Mouse (Mus musculus): ENCODE measurements around the gene App. TPM values are rescaled to one million over a fixed set of nuclear protein-coding genes. Genes with fewer than 3 reads are reported as not detected.
A peak's percentile ranks its signal among the peaks of the same experiment; 100 is the strongest.

App gene
- polyA plus RNA-seq, 1 experiment from 2014 or later = 169 TPM

GRCm38 (mm10) chr16:85099044-85099443 is 74.5 kb downstream of the App start:
- Histone ChIP-seq H3K36me3 (peaks cover 6% of the 10 kb centered on the region; the same call in 1 of the 2 replicates), H3K4me1 (replicated peaks) (peaks cover 28% of the 10 kb centered on the region), H3K27ac (0 out of 2 replicates have a peak overlapping the region, but pooled peaks have one; percentile 32), H3K4me3 (no peak overlapping the region), H3K9ac (no peak overlapping the region), H3K4me2 (no peak overlapping the region), H3K27me3 (no peaks in the 10 kb centered on the region), H3K9me3 (replicated peaks) (no peaks in the 10 kb centered on the region)
- ATAC-seq (replicated peaks; ENCODE audit: insufficient number of reproducible peaks, insufficient read depth, low FRiP score, low read depth) = no peak
- 80% methylated on average over 7 of the region's 7 CpGs for WGBS

DNA sequence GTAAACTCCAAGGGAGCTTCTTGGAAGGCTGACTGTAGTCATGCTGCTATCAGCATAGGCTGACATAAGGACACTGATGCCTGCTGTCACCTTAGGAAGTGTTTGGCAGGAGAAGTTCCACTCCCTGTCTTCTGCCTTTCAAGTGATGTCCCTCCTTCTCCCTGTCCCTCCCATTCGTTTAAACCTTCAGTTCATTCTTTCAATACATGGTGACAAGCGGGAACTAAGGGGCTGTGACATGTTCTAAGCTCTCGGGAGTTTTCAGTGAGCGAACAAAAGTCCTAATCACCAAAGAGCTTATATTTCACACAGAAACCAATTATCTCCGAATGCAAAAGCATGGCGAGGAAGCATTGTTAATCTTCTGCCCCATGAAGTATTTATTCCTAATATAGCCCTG is 77.2 kb downstream of the App start:
- no peaks in the 10 kb centered on the region for H3K27me3 ChIP-seq
- no peaks in the 10 kb centered on the region for H3K9me3 ChIP-seq (replicated peaks)
- no peak overlapping the region for H3K9ac ChIP-seq
- no peak overlapping the region for H3K4me2 ChIP-seq
- 78% methylated on average over 6 of the region's 6 CpGs for WGBS
- H3K4me1 ChIP-seq (replicated peaks) = peaks cover 19% of the 10 kb centered on the region
- H3K4me3 ChIP-seq = no peak overlapping the region
- no peak overlapping the region for H3K27ac ChIP-seq
- no peak for ATAC-seq (replicated peaks; ENCODE audit: insufficient number of reproducible peaks, insufficient read depth, low FRiP score, low read depth)
- no peaks in the 10 kb centered on the region; the same call in 1 of the 2 replicates for H3K36me3 ChIP-seq

DNA sequence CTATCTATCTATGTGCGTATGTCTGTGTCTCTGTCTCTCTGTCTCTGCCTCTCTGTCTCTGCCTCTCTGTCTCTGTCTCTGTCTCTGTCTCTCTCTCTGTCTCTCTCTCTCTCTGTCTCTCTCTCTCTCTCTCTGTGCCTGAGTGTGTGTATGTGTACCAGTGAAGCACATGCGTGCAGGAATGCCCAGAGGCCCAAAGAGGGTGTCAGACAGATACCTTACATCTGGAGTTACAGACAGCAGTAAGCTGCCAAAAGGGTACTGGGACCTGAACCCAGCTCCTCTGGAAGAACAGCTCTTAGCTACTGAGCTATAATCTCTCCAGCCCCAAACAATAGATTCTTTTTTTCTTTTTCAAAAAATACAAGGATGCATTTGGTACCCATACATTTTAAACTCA is 77.6 kb downstream of the App start:
- WGBS = 72% methylated on average over 2 of the region's 2 CpGs
- Histone ChIP-seq H3K36me3 (no peaks in the 10 kb centered on the region; the same call in 1 of the 2 replicates), H3K27me3 (no peaks in the 10 kb centered on the region), H3K9me3 (replicated peaks) (no peaks in the 10 kb centered on the region), H3K4me2 (no peak overlapping the region), H3K4me3 (no peak overlapping the region), H3K27ac (no peak overlapping the region), H3K4me1 (replicated peaks) (peaks cover 23% of the 10 kb centered on the region), H3K9ac (no peak overlapping the region)
- no peak for ATAC-seq (replicated peaks; ENCODE audit: insufficient number of reproducible peaks, insufficient read depth, low FRiP score, low read depth)

DNA sequence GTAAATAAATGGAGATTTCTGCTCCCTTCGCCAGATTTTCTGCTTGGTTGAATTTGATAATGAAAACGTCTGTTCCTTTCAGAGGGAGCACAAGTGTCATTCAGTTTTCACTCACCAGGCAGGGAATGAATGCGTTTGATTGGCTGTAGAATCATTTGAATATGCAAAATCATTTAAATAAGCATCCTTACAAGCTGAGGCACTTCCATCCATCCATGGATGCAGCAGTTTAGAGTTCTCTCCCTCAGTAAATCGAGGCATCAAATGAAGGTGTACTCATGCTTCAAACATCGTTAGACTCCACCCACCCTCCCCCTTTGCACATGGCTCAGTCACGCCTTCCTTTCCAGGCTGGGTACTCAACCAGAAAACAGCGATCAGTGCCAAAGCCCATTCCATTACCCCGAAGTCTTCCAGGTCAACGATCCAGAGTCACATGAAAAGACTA is 80.9 kb downstream of the App start:
- H3K4me1 ChIP-seq (replicated peaks) = peaks cover 27% of the 10 kb centered on the region
- no peak overlapping the region for H3K9ac ChIP-seq
- 58% methylated on average over 9 of the region's 9 CpGs for WGBS
- no peak for ATAC-seq (replicated peaks; ENCODE audit: insufficient number of reproducible peaks, insufficient read depth, low FRiP score, low read depth)
- H3K9me3 ChIP-seq (replicated peaks) = no peaks in the 10 kb centered on the region
- H3K4me2 ChIP-seq = no peak overlapping the region
- no peak overlapping the region for H3K4me3 ChIP-seq
- H3K27ac ChIP-seq = no peak overlapping the region
- no peaks in the 10 kb centered on the region for H3K27me3 ChIP-seq
- H3K36me3 ChIP-seq = no peaks in the 10 kb centered on the region

DNA sequence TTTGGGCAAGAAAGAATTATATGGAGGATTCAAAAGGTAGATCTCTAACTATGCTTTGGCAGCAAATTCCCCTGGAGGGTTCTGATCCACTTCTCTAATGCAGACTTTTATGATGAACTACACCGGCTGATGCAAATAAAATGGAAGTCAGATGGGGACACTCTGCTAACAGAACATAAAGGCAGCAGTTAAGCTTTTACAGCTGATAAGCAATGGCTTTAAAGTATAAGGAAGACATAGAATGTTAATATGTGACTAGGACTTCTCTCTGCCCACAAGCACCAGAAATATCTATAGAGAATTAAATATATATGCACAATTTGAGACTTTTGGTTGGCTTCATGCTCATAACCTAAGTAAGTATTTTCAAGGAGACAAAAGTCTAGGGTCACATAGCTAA is 81.4 kb downstream of the App start:
- Histone ChIP-seq H3K9me3 (replicated peaks) (no peaks in the 10 kb centered on the region), H3K4me1 (replicated peaks) (peaks cover 32% of the 10 kb centered on the region), H3K4me2 (no peak overlapping the region), H3K9ac (no peak overlapping the region), H3K36me3 (no peaks in the 10 kb centered on the region), H3K4me3 (no peak overlapping the region), H3K27me3 (no peaks in the 10 kb centered on the region), H3K27ac (no peak overlapping the region)
- WGBS = 85% methylated on average over 1 of the region's 1 CpGs
- no peak for ATAC-seq (replicated peaks; ENCODE audit: insufficient number of reproducible peaks, insufficient read depth, low FRiP score, low read depth)

DNA sequence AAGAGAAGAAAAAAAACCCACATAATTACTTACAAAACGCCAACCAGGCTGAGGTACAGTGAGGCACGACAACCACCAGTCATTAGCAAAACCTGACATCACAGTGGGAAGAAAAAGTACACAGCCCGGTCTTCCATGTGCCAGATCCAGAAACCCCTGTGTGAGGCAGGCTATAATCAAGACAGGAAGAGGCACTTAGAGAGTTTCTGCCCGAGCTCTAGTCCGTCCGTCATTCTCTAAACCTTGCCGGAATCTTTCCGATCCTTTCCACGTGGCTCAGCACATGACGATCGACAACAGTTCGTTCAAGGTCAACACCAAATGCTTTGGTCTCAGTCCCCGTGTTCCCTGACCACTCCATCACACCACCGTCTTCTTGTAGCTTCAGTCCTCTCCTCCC is 82.6 kb downstream of the App start:
- Histone ChIP-seq H3K9ac (no peak overlapping the region), H3K4me3 (no peak overlapping the region), H3K4me1 (replicated peaks) (peaks cover 40% of the 10 kb centered on the region), H3K4me2 (peak overlapping the region; percentile 46), H3K27me3 (no peaks in the 10 kb centered on the region), H3K9me3 (replicated peaks) (no peaks in the 10 kb centered on the region), H3K27ac (0 out of 2 replicates have a peak overlapping the region, but pooled peaks have one; percentile 0), H3K36me3 (no peaks in the 10 kb centered on the region)
- WGBS = 43% methylated on average over 14 of the region's 14 CpGs
- ATAC-seq (replicated peaks; ENCODE audit: insufficient number of reproducible peaks, insufficient read depth, low FRiP score, low read depth) = 0 out of 2 replicates have a peak, but pooled peaks have one; percentile 50

GRCm38 (mm10) chr16:85088126-85088525 is 85.4 kb downstream of the App start:
- Histone ChIP-seq H3K27me3 (no peaks in the 10 kb centered on the region), H3K9ac (no peak overlapping the region), H3K4me1 (replicated peaks) (peaks cover 31% of the 10 kb centered on the region), H3K27ac (no peak overlapping the region; the same call in 1 of the 2 replicates), H3K36me3 (no peaks in the 10 kb centered on the region), H3K4me2 (no peak overlapping the region), H3K9me3 (replicated peaks) (no peaks in the 10 kb centered on the region), H3K4me3 (no peak overlapping the region)
- no peak for ATAC-seq (replicated peaks; ENCODE audit: insufficient number of reproducible peaks, insufficient read depth, low FRiP score, low read depth)
- 53% methylated on average over 10 of the region's 10 CpGs for WGBS

GRCm38 (mm10) chr16:85086303-85086702 is 87.3 kb downstream of the App start:
- no peak for ATAC-seq (replicated peaks; ENCODE audit: insufficient number of reproducible peaks, insufficient read depth, low FRiP score, low read depth)
- H3K9me3 ChIP-seq (replicated peaks) = no peaks in the 10 kb centered on the region
- H3K4me1 ChIP-seq (replicated peaks) = peaks cover 26% of the 10 kb centered on the region
- no peak overlapping the region for H3K4me3 ChIP-seq
- no peak overlapping the region for H3K4me2 ChIP-seq
- H3K27ac ChIP-seq = no peak overlapping the region
- 84% methylated on average over 14 of the region's 14 CpGs for WGBS
- H3K9ac ChIP-seq = no peak overlapping the region
- H3K27me3 ChIP-seq = no peaks in the 10 kb centered on the region
- H3K36me3 ChIP-seq = peaks cover 9% of the 10 kb centered on the region; the same call in 1 of the 2 replicates

- no peak overlapping the region for H3K9ac ChIP-seq
- no peaks in the 10 kb centered on the region for H3K27me3 ChIP-seq
- no peak overlapping the region for H3K27ac ChIP-seq
- H3K9me3 ChIP-seq (replicated peaks) = no peaks in the 10 kb centered on the region
- H3K4me1 ChIP-seq (replicated peaks) = peaks cover 23% of the 10 kb centered on the region
- no peak overlapping the region for H3K4me3 ChIP-seq
- H3K4me2 ChIP-seq = no peak overlapping the region
- peaks cover 9% of the 10 kb centered on the region; the same call in 1 of the 2 replicates for H3K36me3 ChIP-seq
- no peak for ATAC-seq (replicated peaks; ENCODE audit: insufficient number of reproducible peaks, insufficient read depth, low FRiP score, low read depth)
- 55% methylated on average over 6 of the region's 6 CpGs for WGBS
These were observed 87.7 kb downstream of the App start for GRCm38 (mm10) chr16:85085902-85086301.

DNA sequence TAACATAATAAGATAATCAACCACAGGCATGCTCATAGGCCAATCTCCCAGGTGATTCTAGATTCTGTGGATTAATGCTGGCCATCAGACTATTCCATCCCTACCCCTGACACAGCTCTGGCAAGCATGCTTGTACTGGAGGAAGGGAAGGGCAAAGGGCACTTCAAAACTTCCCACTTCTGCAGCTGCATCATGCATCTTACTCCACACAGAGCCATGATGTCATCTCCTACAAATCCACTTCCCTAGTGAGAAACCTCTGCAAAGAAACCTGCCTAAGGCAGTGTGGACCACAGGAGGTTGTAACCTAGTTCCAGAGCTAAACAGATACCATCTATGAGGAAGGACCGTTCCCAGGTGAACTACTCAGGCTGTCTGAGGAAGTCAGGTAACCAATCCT is 89.4 kb downstream of the App start:
- no peak overlapping the region for H3K4me3 ChIP-seq
- ATAC-seq (replicated peaks; ENCODE audit: insufficient number of reproducible peaks, insufficient read depth, low FRiP score, low read depth) = no peak
- no peak overlapping the region for H3K4me2 ChIP-seq
- no peak overlapping the region for H3K9ac ChIP-seq
- H3K9me3 ChIP-seq (replicated peaks) = no peaks in the 10 kb centered on the region
- H3K27ac ChIP-seq = no peak overlapping the region
- 90% methylated on average over 1 of the region's 1 CpGs for WGBS
- peaks cover 18% of the 10 kb centered on the region; the same call in 1 of the 2 replicates for H3K36me3 ChIP-seq
- no peaks in the 10 kb centered on the region for H3K27me3 ChIP-seq
- H3K4me1 ChIP-seq (replicated peaks) = peaks cover 20% of the 10 kb centered on the region

DNA sequence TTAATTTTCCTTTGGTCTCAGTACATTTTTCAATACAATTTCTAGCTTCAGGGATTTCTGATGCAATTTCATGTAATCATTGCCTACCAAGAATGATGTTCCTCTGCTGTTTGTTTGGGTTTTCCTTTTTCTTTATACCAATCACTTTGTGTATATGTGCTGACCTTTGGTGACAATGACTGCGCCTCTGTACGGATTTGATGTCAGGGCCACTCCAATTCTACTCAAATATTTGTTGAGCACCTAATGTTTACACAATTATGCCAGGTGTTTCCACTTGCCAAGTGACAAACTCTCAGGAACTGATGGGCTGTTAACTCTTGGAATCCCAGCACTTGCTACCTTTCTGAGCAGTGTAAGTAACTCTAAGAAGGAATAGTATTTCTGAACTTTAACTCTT is 98.2 kb downstream of the App start:
- no peaks in the 10 kb centered on the region for H3K9me3 ChIP-seq (replicated peaks)
- H3K4me2 ChIP-seq = no peak overlapping the region
- no peak for ATAC-seq (replicated peaks; ENCODE audit: insufficient number of reproducible peaks, insufficient read depth, low FRiP score, low read depth)
- no peaks in the 10 kb centered on the region for H3K4me1 ChIP-seq (replicated peaks)
- H3K27ac ChIP-seq = no peak overlapping the region
- H3K36me3 ChIP-seq = peaks cover 30% of the 10 kb centered on the region
- H3K4me3 ChIP-seq = no peak overlapping the region
- no peaks in the 10 kb centered on the region for H3K27me3 ChIP-seq
- WGBS = 80% methylated on average over 2 of the region's 2 CpGs
- H3K9ac ChIP-seq = no peak overlapping the region

- Histone ChIP-seq H3K9ac (no peak overlapping the region), H3K36me3 (peaks cover 26% of the 10 kb centered on the region), H3K4me2 (no peak overlapping the region), H3K27ac (no peak overlapping the region), H3K4me3 (no peak overlapping the region), H3K4me1 (replicated peaks) (no peaks in the 10 kb centered on the region), H3K27me3 (no peaks in the 10 kb centered on the region), H3K9me3 (replicated peaks) (no peaks in the 10 kb centered on the region)
- no peak for ATAC-seq (replicated peaks; ENCODE audit: insufficient number of reproducible peaks, insufficient read depth, low FRiP score, low read depth)
- 83% methylated on average over 6 of the region's 6 CpGs for WGBS
These were observed 98.7 kb downstream of the App start for GRCm38 (mm10) chr16:85074889-85075288.

Data from heart, embryonic 15.5 days (tissue).